Mouse (Mus musculus): Measurements from ENCODE around the gene Rps6kb1. TPM values are rescaled to one million over a fixed set of nuclear protein-coding genes. Genes with fewer than 3 reads are reported as not detected.
A peak's percentile ranks its signal among the peaks of the same experiment; 100 is the strongest.
"Not testable (repeated sequence)": the region's sequence is repeated elsewhere in the genome, so short reads cannot be mapped to it uniquely, and the experiment has no call there.

Gene Rps6kb1
- total and polyA plus RNA-seq, 2 experiments from 2014 or later: 51.8 to 69.2 TPM

DNA sequence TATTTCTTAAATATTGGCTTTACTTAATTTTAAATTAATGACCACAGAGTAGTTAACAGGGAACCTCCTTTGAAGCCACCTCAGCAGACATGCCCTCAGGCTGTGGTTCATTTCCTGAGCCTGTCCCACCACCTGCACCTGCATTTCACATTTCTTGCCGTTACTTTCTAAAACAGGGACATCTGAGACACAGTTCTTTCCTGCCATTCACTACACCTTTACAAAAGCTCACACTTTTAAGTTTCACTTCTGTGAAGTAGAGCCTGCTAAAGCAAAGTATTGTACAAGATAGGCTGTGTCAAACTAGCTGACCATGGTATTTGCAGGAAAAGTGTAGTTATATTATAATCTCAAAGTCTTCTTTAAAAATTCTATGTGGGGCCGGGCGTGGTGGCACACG lies 5.8 kb downstream of the Rps6kb1 start:
- H3K27me3 ChIP-seq (ENCODE audit: insufficient read depth, low read length): no peaks in the 10 kb centered on the region
- 97% methylated on average over 4 of the region's 4 CpGs for WGBS
- peaks cover 3% of the 10 kb centered on the region for H3K36me3 ChIP-seq (ENCODE audit: insufficient read depth)
- no peaks in the 10 kb centered on the region for H3K9me3 ChIP-seq (ENCODE audit: low read length)
- ATAC-seq (no peak), DNase-seq (no peak)
- no peak overlapping the region for H3K4me2 ChIP-seq (ENCODE audit: low read depth)
- no peak overlapping the region for H3K27ac ChIP-seq (ENCODE audit: low read depth, low read length)
- H3K9ac ChIP-seq: no peak overlapping the region
- 0 out of 2 replicates have a peak, but pooled peaks cover 14% of the 10 kb centered on the region for H3K4me1 ChIP-seq (ENCODE audit: insufficient read depth)
- no peak for TF ChIP-seq CTCF (IDR thresholded peaks at IDR 0.05; ENCODE audit: low read depth)
- no peak overlapping the region for H3K4me3 ChIP-seq (ENCODE audit: low read depth, low read length)

DNA sequence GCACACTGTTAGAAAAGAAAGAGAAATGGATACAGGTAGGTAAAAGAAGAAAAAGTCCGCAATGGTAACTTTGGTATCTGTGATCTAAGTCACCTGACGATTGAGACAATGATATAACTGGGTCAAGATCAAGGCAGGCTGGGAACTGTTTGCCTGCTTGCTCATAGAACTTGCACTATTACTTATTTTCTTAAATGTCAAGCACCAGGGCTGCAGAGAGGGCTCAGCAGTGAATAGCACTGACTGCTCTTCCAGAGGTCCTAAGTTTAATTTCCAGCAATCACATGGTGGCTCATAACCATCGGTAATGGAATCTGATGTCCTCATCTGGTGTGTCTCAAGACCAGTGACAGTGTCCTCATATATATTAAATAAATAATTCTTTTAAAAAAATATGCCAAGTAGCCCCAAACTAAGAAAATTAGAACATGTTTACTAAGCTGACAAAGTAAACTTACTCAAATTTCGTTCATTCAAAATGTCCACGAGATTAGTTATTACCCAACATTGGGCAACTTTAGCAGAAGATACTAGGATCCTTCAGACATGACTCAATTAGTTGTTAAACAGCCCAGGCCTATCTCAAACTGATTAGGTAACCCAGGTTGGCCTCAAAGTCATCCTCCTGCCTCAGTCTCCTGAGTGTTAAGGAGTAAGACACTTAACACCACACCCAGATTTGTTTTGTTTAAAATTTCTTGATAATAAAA lies 10.2 kb downstream of the Rps6kb1 start:
- 95% methylated on average over 5 of the region's 5 CpGs for WGBS
- H3K9ac ChIP-seq: no peak overlapping the region
- no peak for TF ChIP-seq CTCF (IDR thresholded peaks at IDR 0.05; ENCODE audit: low read depth)
- peaks cover 30% of the 10 kb centered on the region for H3K36me3 ChIP-seq (ENCODE audit: insufficient read depth)
- ATAC-seq: no peak
- no peak for DNase-seq
- H3K4me1 ChIP-seq (ENCODE audit: insufficient read depth): no peaks in the 10 kb centered on the region
- H3K4me3 ChIP-seq (ENCODE audit: low read depth, low read length): no peak overlapping the region
- no peak overlapping the region for H3K27ac ChIP-seq (ENCODE audit: low read depth, low read length)
- H3K4me2 ChIP-seq (ENCODE audit: low read depth): no peak overlapping the region
- H3K27me3 ChIP-seq (ENCODE audit: insufficient read depth, low read length): no peaks in the 10 kb centered on the region
- no peaks in the 10 kb centered on the region for H3K9me3 ChIP-seq (ENCODE audit: low read length)

DNA sequence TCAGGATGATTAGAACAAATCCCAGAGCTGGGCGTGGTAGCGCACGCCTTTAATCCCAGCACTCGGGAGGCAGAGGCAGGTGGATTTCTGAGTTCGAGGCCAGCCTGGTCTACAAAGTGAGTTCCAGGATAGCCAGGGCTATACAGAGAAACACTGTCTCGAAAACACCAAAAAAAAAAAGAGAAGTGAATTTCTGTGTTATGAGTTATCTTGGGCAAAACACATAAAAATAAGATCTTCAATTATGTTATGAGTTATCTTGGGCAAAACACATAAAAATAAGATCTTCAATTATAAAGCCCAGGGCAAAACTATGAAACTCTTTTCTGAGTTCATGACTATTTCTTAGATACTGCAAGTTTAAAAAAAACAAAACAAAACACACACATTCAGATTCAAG lies 11.3 kb downstream of the Rps6kb1 start:
- WGBS: 92% methylated on average over 6 of the region's 6 CpGs
- not testable (repeated sequence) for H3K4me3 ChIP-seq (ENCODE audit: low read depth, low read length); H3K4me2 ChIP-seq (ENCODE audit: low read depth); H3K27me3 ChIP-seq (ENCODE audit: insufficient read depth, low read length); ATAC-seq; H3K9ac ChIP-seq; H3K4me1 ChIP-seq (ENCODE audit: insufficient read depth); DNase-seq; H3K27ac ChIP-seq (ENCODE audit: low read depth, low read length); H3K9me3 ChIP-seq (ENCODE audit: low read length)
- H3K36me3 ChIP-seq (ENCODE audit: insufficient read depth): peaks cover 37% of the 10 kb centered on the region

- Histone ChIP-seq H3K4me2 (ENCODE audit: low read depth) (no peak overlapping the region), H3K9me3 (ENCODE audit: low read length) (no peaks in the 10 kb centered on the region), H3K4me3 (ENCODE audit: low read depth, low read length) (no peak overlapping the region), H3K4me1 (ENCODE audit: insufficient read depth) (no peaks in the 10 kb centered on the region), H3K27me3 (ENCODE audit: insufficient read depth, low read length) (no peaks in the 10 kb centered on the region), H3K27ac (ENCODE audit: low read depth, low read length) (no peak overlapping the region), H3K9ac (no peak overlapping the region), H3K36me3 (ENCODE audit: insufficient read depth) (peaks cover 41% of the 10 kb centered on the region)
- peak; percentile 60 for TF ChIP-seq CTCF (IDR thresholded peaks at IDR 0.05; ENCODE audit: low read depth)
- 31% methylated on average over 1 of the region's 1 CpGs for WGBS
- DNase-seq: peak; percentile 9
- no peak for ATAC-seq
Measured at GRCm38 (mm10) chr11:86532834-86533233, 11.8 kb downstream of the Rps6kb1 start.

GRCm38 (mm10) chr11:86527528-86527927 lies 17.1 kb downstream of the Rps6kb1 start:
- DNase-seq: no peak
- 90% methylated on average over 4 of the region's 4 CpGs for WGBS
- no peak overlapping the region for H3K4me3 ChIP-seq (ENCODE audit: low read depth, low read length)
- no peaks in the 10 kb centered on the region for H3K4me1 ChIP-seq (ENCODE audit: insufficient read depth)
- ATAC-seq: no peak
- no peak overlapping the region for H3K27ac ChIP-seq (ENCODE audit: low read depth, low read length)
- H3K9ac ChIP-seq: no peak overlapping the region
- no peaks in the 10 kb centered on the region for H3K9me3 ChIP-seq (ENCODE audit: low read length)
- TF ChIP-seq CTCF (IDR thresholded peaks at IDR 0.05; ENCODE audit: low read depth): no peak
- H3K4me2 ChIP-seq (ENCODE audit: low read depth): no peak overlapping the region
- peaks cover 64% of the 10 kb centered on the region for H3K36me3 ChIP-seq (ENCODE audit: insufficient read depth)
- no peaks in the 10 kb centered on the region for H3K27me3 ChIP-seq (ENCODE audit: insufficient read depth, low read length)

- H3K27me3 ChIP-seq (ENCODE audit: insufficient read depth, low read length): no peaks in the 10 kb centered on the region
- H3K4me1 ChIP-seq (ENCODE audit: insufficient read depth): no peaks in the 10 kb centered on the region
- no peak overlapping the region for H3K4me2 ChIP-seq (ENCODE audit: low read depth)
- H3K9me3 ChIP-seq (ENCODE audit: low read length): no peaks in the 10 kb centered on the region
- H3K27ac ChIP-seq (ENCODE audit: low read depth, low read length): no peak overlapping the region
- WGBS: 93% methylated on average over 7 of the region's 7 CpGs
- H3K4me3 ChIP-seq (ENCODE audit: low read depth, low read length): no peak overlapping the region
- no peak overlapping the region for H3K9ac ChIP-seq
- no peak for TF ChIP-seq CTCF (IDR thresholded peaks at IDR 0.05; ENCODE audit: low read depth)
- DNase-seq (no peak), ATAC-seq (no peak)
- H3K36me3 ChIP-seq (ENCODE audit: insufficient read depth): peaks cover 70% of the 10 kb centered on the region
Measured at GRCm38 (mm10) chr11:86519751-86520150, 24.9 kb downstream of the Rps6kb1 start.

GRCm38 (mm10) chr11:86517229-86517628 lies 27.4 kb downstream of the Rps6kb1 start:
- Histone ChIP-seq H3K4me3 (ENCODE audit: low read depth, low read length) (no peak overlapping the region), H3K4me2 (ENCODE audit: low read depth) (no peak overlapping the region), H3K27ac (ENCODE audit: low read depth, low read length) (no peak overlapping the region), H3K27me3 (ENCODE audit: insufficient read depth, low read length) (no peaks in the 10 kb centered on the region), H3K4me1 (ENCODE audit: insufficient read depth) (no peaks in the 10 kb centered on the region), H3K36me3 (ENCODE audit: insufficient read depth) (peaks cover 59% of the 10 kb centered on the region), H3K9ac (no peak overlapping the region), H3K9me3 (ENCODE audit: low read length) (no peaks in the 10 kb centered on the region)
- DNase-seq: no peak
- ATAC-seq: no peak
- WGBS: 95% methylated on average over 3 of the region's 3 CpGs
- TF ChIP-seq CTCF (IDR thresholded peaks at IDR 0.05; ENCODE audit: low read depth): no peak

Data from forebrain, postnatal 0 days (tissue).